Mouse (Mus musculus): ENCODE measurements around the gene Ctsl. TPM values are rescaled to one million over a fixed set of nuclear protein-coding genes. Genes with fewer than 3 reads are reported as not detected.

Gene Ctsl
- polyA plus RNA-seq (2014; fragmentation: Nextera tagmentation; extraction: Ambion mirVana): 213 and 225 TPM in 2 replicates

DNA sequence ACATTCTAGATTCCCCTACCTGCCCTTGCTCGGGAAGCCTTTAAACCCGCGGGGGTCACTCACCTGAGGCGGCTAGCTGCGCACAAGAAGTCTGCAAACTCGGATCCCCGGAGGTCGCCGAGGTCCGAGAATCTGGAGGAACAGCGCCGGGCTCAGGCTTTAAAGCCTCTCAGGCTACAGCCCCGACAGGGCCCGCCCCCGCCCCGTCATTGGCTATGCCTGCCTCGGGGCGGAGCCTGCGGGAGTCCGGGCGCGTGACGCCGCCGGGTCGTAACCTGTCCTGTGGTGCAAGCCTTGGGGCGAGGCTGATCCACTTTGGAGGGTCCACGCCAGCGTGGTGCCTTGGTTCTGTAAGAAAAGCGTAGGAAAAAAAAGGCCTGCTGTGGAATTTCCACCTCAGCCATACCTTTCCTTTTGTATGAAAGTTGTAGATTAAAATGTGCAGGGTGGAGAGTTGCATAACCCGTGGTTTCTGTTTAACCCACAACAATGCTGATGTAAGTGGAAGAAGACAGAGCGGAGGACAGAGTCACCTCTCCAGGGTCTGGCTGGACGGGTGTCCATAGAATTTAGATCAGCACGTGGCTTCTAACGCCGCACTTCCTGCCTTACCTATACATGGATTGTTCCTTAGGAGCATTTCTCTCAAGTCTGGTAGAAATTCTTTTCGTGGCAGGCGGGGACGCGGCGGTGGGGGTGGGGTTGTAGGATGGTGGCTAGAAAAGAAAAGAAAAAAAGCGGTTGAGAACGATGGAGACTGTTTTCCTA lies at the start of gene Ctsl:
Ctsl (minus strand) TSS at position 718 of the 768 bp plus-strand sequence.
- Histone ChIP-seq H3K4me3 (ENCODE audit: low read depth, low read length) (peak within 1 kb of the TSS; percentile 83), H3K27ac (replicated peaks; ENCODE audit: low read depth, low read length) (peak within 1 kb of the TSS; percentile 67; the same call in 1 of the 2 replicates), H3K4me1 (ENCODE audit: control insufficient read depth, insufficient read depth, low read length) (peaks cover 13% of the 10 kb centered on the region; the same call in 1 of the 2 replicates), H3K27me3 (replicated peaks; ENCODE audit: control insufficient read depth, insufficient read depth, low read length) (no peaks in the 10 kb centered on the region), H3K9me3 (ENCODE audit: control insufficient read depth, low read length) (no peaks in the 10 kb centered on the region), H3K4me2 (ENCODE audit: low read depth, low read length) (peak within 1 kb of the TSS; percentile 94), H3K36me3 (ENCODE audit: control insufficient read depth, insufficient read depth, low read length) (peaks cover 32% of the 10 kb centered on the region), H3K9ac (ENCODE audit: low read depth, low read length) (peak within 1 kb of the TSS; percentile 83)
- ATAC-seq (ENCODE audit: low read depth) (peak; percentile 99), DNase-seq (ENCODE audit: low spot score) (peak; percentile 93)
- under 1% methylated on average over 41 of the region's 43 CpGs for WGBS

DNA sequence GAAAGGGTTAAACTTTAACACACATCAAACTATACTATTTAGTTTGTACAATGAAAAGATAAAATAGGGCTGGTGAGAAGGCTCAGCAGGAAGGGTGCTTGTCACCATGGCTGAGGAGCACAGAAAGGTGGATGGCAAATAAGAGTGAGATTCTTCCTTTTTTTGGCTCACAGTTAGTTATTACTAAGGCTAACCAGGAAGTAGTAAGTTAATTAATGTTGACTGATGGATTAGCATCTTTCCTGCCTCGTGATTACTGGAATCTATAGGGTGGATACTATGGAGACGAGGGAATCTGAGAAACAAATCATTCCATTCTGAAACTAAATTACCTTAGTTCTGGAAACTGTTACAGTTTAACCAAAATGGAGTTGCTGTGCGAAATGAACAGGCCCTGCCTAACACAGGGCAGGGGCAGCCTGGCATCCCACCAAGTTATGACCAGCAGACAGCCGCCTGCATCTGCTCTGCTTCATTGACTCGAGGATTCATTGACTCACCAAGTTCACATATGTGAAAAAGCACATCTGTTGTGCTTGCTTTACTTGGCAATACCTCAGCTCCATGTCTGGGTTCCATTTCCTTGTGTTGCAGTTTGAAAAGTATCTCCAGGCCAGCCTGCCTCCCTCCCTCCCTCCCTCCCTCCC lies 46.4 kb upstream of the Ctsl start:
- Histone ChIP-seq H3K27ac (replicated peaks; ENCODE audit: low read depth, low read length) (peak overlapping the region; percentile 52; the same call in 1 of the 2 replicates), H3K9me3 (ENCODE audit: control insufficient read depth, low read length) (no peaks in the 10 kb centered on the region), H3K4me1 (ENCODE audit: control insufficient read depth, insufficient read depth, low read length) (0 out of 2 replicates have a peak, but pooled peaks cover 3% of the 10 kb centered on the region), H3K9ac (ENCODE audit: low read depth, low read length) (no peak overlapping the region), H3K27me3 (replicated peaks; ENCODE audit: control insufficient read depth, insufficient read depth, low read length) (no peaks in the 10 kb centered on the region), H3K4me2 (ENCODE audit: low read depth, low read length) (no peak overlapping the region), H3K4me3 (ENCODE audit: low read depth, low read length) (no peak overlapping the region), H3K36me3 (ENCODE audit: control insufficient read depth, insufficient read depth, low read length) (no peaks in the 10 kb centered on the region)
- ATAC-seq (ENCODE audit: low read depth): peak; percentile 79
- peak; percentile 80 for DNase-seq (ENCODE audit: low spot score)
- 39% methylated on average over 5 of the region's 5 CpGs for WGBS

DNA sequence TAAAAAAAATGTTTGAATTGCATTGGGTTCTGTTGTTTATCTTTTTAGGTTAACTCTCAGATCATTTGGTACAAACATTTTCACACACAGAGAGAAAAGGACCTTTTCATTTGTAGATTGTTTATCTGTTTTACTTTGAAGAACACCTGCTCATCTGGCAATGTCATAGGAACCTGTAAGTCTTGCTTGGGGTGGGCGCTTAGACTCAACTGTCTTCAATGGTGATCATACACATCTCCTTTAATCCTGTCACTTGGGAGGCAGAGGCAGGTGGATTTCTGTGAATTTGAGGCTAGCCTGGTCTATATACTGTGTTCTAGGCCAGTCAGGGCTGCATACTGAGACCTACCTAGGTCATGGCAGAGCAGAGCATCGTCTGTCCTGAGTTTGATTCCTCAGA lies 45.0 kb upstream of the Ctsl start:
- H3K4me1 ChIP-seq (ENCODE audit: control insufficient read depth, insufficient read depth, low read length): no peaks in the 10 kb centered on the region
- no peaks in the 10 kb centered on the region for H3K27me3 ChIP-seq (replicated peaks; ENCODE audit: control insufficient read depth, insufficient read depth, low read length)
- H3K9me3 ChIP-seq (ENCODE audit: control insufficient read depth, low read length): no peaks in the 10 kb centered on the region
- no peak overlapping the region for H3K4me2 ChIP-seq (ENCODE audit: low read depth, low read length)
- ATAC-seq (ENCODE audit: low read depth) (no peak), DNase-seq (ENCODE audit: low spot score) (no peak)
- no peaks in the 10 kb centered on the region for H3K36me3 ChIP-seq (ENCODE audit: control insufficient read depth, insufficient read depth, low read length)
- WGBS: 87% methylated on average over 2 of the region's 2 CpGs
- H3K27ac ChIP-seq (replicated peaks; ENCODE audit: low read depth, low read length): no peak overlapping the region
- no peak overlapping the region for H3K4me3 ChIP-seq (ENCODE audit: low read depth, low read length)
- no peak overlapping the region for H3K9ac ChIP-seq (ENCODE audit: low read depth, low read length)

DNA sequence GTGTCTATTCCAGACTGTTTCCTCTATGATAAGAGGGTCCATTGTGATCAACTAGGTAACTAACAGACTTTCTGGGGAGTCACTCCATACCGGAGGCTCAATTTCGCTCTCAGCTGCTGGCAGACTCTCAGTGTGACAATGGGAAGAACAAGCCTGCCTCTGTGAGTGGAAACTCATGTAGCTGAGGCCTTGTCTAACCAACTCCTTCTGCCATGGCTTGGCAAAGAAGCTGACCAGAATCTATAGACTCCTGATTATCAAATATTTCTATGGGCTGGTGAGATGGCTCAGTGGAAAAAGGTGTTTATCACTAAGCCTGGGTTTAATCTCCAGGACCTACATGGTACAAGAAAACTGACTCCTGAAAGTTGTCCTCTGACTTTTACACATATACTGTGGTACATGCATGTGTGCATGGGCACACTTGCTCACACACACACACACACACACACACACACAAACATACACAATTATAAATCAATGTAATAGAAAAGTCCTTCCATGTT lies 42.1 kb upstream of the Ctsl start:
- DNase-seq (ENCODE audit: low spot score): no peak
- no peaks in the 10 kb centered on the region for H3K9me3 ChIP-seq (ENCODE audit: control insufficient read depth, low read length)
- H3K36me3 ChIP-seq (ENCODE audit: control insufficient read depth, insufficient read depth, low read length): no peaks in the 10 kb centered on the region
- WGBS: 62% methylated on average over 2 of the region's 2 CpGs
- no peak overlapping the region for H3K27ac ChIP-seq (replicated peaks; ENCODE audit: low read depth, low read length)
- no peaks in the 10 kb centered on the region for H3K4me1 ChIP-seq (ENCODE audit: control insufficient read depth, insufficient read depth, low read length)
- no peak overlapping the region for H3K4me3 ChIP-seq (ENCODE audit: low read depth, low read length)
- no peak overlapping the region for H3K9ac ChIP-seq (ENCODE audit: low read depth, low read length)
- ATAC-seq (ENCODE audit: low read depth): no peak
- no peak overlapping the region for H3K4me2 ChIP-seq (ENCODE audit: low read depth, low read length)
- H3K27me3 ChIP-seq (replicated peaks; ENCODE audit: control insufficient read depth, insufficient read depth, low read length): no peaks in the 10 kb centered on the region

DNA sequence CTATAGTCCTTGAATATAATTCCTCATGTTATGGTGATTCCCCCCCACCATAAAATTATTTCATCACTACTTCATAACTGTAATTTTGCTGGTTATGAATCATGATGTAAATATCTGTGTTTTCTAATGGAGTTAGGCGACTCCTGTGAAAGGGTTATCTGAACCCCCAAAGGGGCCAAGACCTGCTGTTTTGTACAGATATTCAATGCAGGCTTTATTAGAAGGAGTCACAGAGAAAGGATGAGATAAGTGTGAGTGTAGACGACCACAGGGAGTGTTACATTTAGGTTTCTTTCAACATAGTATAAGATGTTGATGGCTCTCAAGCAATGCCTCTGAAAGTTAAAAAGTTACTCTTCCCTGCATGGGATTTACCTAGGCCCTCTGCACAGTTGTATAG lies 40.6 kb upstream of the Ctsl start:
- ATAC-seq (ENCODE audit: low read depth) (no peak), DNase-seq (ENCODE audit: low spot score) (no peak)
- Histone ChIP-seq H3K4me3 (ENCODE audit: low read depth, low read length) (no peak overlapping the region), H3K4me1 (ENCODE audit: control insufficient read depth, insufficient read depth, low read length) (no peaks in the 10 kb centered on the region), H3K36me3 (ENCODE audit: control insufficient read depth, insufficient read depth, low read length) (no peaks in the 10 kb centered on the region), H3K4me2 (ENCODE audit: low read depth, low read length) (no peak overlapping the region), H3K9ac (ENCODE audit: low read depth, low read length) (no peak overlapping the region), H3K27me3 (replicated peaks; ENCODE audit: control insufficient read depth, insufficient read depth, low read length) (no peaks in the 10 kb centered on the region), H3K9me3 (ENCODE audit: control insufficient read depth, low read length) (no peaks in the 10 kb centered on the region), H3K27ac (replicated peaks; ENCODE audit: low read depth, low read length) (no peak overlapping the region)
- WGBS: 68% methylated on average over 2 of the region's 2 CpGs

DNA sequence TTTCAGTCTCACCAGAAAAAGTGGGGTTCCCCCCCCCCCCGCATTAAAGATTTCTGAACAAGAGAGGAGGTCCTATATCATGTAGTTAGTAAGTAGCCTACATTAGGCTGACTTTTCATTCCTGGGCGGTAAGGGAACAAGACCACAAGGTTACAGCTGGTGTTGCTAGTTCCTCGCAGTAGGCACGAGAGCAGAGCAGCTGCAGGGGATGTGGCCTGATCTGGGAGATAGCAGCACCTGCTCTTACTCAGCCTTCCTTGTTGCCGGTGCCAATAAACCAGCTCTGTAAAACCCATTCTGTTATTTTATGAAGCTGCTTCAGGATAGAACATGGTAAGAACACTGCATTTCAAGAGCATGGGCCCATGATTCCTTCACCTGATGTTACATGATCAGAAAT lies 39.9 kb upstream of the Ctsl start:
- ATAC-seq (ENCODE audit: low read depth) (no peak; the same call in 1 of the 2 replicates), DNase-seq (ENCODE audit: low spot score) (peak; percentile 47)
- Histone ChIP-seq H3K27me3 (replicated peaks; ENCODE audit: control insufficient read depth, insufficient read depth, low read length) (no peaks in the 10 kb centered on the region), H3K4me1 (ENCODE audit: control insufficient read depth, insufficient read depth, low read length) (no peaks in the 10 kb centered on the region), H3K9me3 (ENCODE audit: control insufficient read depth, low read length) (no peaks in the 10 kb centered on the region), H3K4me2 (ENCODE audit: low read depth, low read length) (no peak overlapping the region), H3K4me3 (ENCODE audit: low read depth, low read length) (no peak overlapping the region), H3K9ac (ENCODE audit: low read depth, low read length) (no peak overlapping the region), H3K27ac (replicated peaks; ENCODE audit: low read depth, low read length) (no peak overlapping the region), H3K36me3 (ENCODE audit: control insufficient read depth, insufficient read depth, low read length) (no peaks in the 10 kb centered on the region)
- 78% methylated on average over 5 of the region's 5 CpGs for WGBS

DNA sequence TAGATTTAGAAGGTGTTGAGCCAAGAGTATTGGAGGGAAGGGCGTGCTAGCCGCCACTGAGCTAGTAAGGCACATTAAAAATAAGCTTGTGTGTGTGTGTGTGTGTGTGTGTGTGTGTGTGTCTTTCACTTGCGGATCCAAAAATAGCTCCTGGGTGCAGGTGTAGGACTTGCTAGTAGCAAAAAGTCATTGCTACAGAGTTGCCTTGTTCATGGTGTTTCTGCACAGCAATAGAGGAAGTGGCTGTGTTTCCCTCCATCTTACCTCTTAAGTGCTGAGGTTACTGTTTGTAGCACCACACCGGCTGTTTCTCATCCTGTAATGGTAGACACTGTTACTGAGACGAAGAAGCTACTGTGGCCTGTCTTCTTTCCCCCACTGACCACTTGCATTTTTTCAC lies 37.3 kb upstream of the Ctsl start:
- WGBS: 87% methylated on average over 5 of the region's 5 CpGs
- ATAC-seq (ENCODE audit: low read depth): no peak
- H3K36me3 ChIP-seq (ENCODE audit: control insufficient read depth, insufficient read depth, low read length): no peaks in the 10 kb centered on the region

DNA sequence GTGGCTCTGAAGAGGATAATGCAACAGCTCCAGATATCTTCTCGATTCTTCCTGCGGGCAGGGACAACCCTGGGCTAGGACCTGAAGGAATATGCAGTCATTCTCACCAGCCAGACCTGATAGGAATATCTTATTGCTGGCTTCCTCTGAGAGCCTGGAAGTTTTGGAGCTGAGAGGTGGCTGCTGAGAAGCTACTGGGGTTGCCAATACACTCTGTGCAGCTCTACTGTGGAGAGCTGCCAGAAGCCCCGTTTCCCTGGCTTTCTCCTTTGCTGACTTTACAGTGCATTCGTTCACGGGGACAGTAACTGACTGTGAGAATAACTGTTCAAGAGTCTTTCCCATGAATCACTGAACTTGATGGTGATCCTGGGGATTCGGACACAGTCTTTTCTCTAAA lies 34.9 kb upstream of the Ctsl start:
- peak; percentile 11 for DNase-seq (ENCODE audit: low spot score)
- H3K27ac ChIP-seq (replicated peaks; ENCODE audit: low read depth, low read length): no peak overlapping the region

More for the DNA sequence above, 37.3 kb upstream of the Ctsl start:
- no peak overlapping the region for H3K4me2 ChIP-seq (ENCODE audit: low read depth, low read length)
- no peak for DNase-seq (ENCODE audit: low spot score)
- no peaks in the 10 kb centered on the region for H3K9me3 ChIP-seq (ENCODE audit: control insufficient read depth, low read length)
- no peak overlapping the region for H3K4me3 ChIP-seq (ENCODE audit: low read depth, low read length)
- no peaks in the 10 kb centered on the region for H3K4me1 ChIP-seq (ENCODE audit: control insufficient read depth, insufficient read depth, low read length)
- no peaks in the 10 kb centered on the region for H3K27me3 ChIP-seq (replicated peaks; ENCODE audit: control insufficient read depth, insufficient read depth, low read length)
- H3K9ac ChIP-seq (ENCODE audit: low read depth, low read length): no peak overlapping the region
- no peak overlapping the region for H3K27ac ChIP-seq (replicated peaks; ENCODE audit: low read depth, low read length)

More for the DNA sequence above, 34.9 kb upstream of the Ctsl start:
- H3K4me1 ChIP-seq (ENCODE audit: control insufficient read depth, insufficient read depth, low read length): peaks cover 12% of the 10 kb centered on the region; the same call in 1 of the 2 replicates
- H3K4me2 ChIP-seq (ENCODE audit: low read depth, low read length): no peak overlapping the region
- no peaks in the 10 kb centered on the region for H3K27me3 ChIP-seq (replicated peaks; ENCODE audit: control insufficient read depth, insufficient read depth, low read length)
- H3K36me3 ChIP-seq (ENCODE audit: control insufficient read depth, insufficient read depth, low read length): no peaks in the 10 kb centered on the region
- no peak for ATAC-seq (ENCODE audit: low read depth)
- WGBS: 74% methylated on average over 6 of the region's 6 CpGs
- no peak overlapping the region for H3K4me3 ChIP-seq (ENCODE audit: low read depth, low read length)
- no peaks in the 10 kb centered on the region for H3K9me3 ChIP-seq (ENCODE audit: control insufficient read depth, low read length)
- H3K9ac ChIP-seq (ENCODE audit: low read depth, low read length): no peak overlapping the region

Data from embryonic facial prominence, embryonic 14.5 days (tissue).